Mouse (Mus musculus) ES-E14 (cell line): Measurements from ENCODE around the gene Dnah7c. TPM values are rescaled to one million over a fixed set of nuclear protein-coding genes. Genes with fewer than 3 reads are reported as not detected.
"Not testable (repeated sequence)": the region's sequence is repeated elsewhere in the genome, so short reads cannot be mapped to it uniquely, and the experiment has no call there.

ENCODE experiments used
- DNase-seq: peaks from one replicate; pipeline ENCODE4 v3.0.0-alpha.2; 2013; ENCODE audit warnings: low read depth, low spot score
- H3K27ac ChIP-seq: 2 replicates; pipeline ENCODE4 v1.5.1; 2012; ENCODE audit warnings: low read depth, mild to moderate bottlenecking, low read length, moderate library complexity, mixed read lengths; ENCODE audit not compliant: poor library complexity, insufficient read depth, severe bottlenecking
- H3K36me3 ChIP-seq: 2 replicates; pipeline ENCODE4 v1.6.1; 2012; ENCODE audit warnings: mild to moderate bottlenecking, low read length, moderate library complexity, mixed read lengths; ENCODE audit not compliant: control insufficient read depth, poor library complexity, insufficient read depth, severe bottlenecking
- H3K4me1 ChIP-seq, 2 experiments: fragments of 150-350 bp in 1 of 2; sonication (generic) in 1 of 2; 2 replicates each; pipeline ENCODE4 v1.6.1; 2012; ENCODE audit warnings: low read length in 2 of 2, mild to moderate bottlenecking in 1 of 2, mixed read lengths in 1 of 2; ENCODE audit not compliant: control insufficient read depth in 2 of 2, insufficient read depth in 2 of 2, poor library complexity in 1 of 2
- H3K4me3 ChIP-seq, 2 experiments: fragments of 150-350 bp in 1 of 2; sonication (generic) in 1 of 2; 2 replicates each; pipeline ENCODE4 v1.5.1; 2012; ENCODE audit warnings: low read length in 2 of 2, low read depth in 1 of 2, mild to moderate bottlenecking in 1 of 2, mixed read lengths in 1 of 2; ENCODE audit not compliant: insufficient read depth in 1 of 2, poor library complexity in 1 of 2, severe bottlenecking in 1 of 2
- H3K9ac ChIP-seq: 2 replicates; pipeline ENCODE4 v1.6.1; 2012; ENCODE audit warnings: low read depth, mild to moderate bottlenecking, low read length, mixed read lengths; ENCODE audit not compliant: poor library complexity, insufficient read depth, severe bottlenecking
- H3K9me3 ChIP-seq: fragments of 150-350 bp; sonication (generic); 2 replicates; pipeline ENCODE4 v1.6.1; 2012; ENCODE audit warnings: low read depth, mild to moderate bottlenecking, low read length; ENCODE audit not compliant: control insufficient read depth, insufficient read depth
- HCFC1 ChIP-seq: IDR thresholded peaks from 2 replicates; pipeline ENCODE4 v1.6.1; 2012; ENCODE audit warnings: low read length, inconsistent platforms, borderline replicate concordance; ENCODE audit not compliant: insufficient read depth
- ZNF384 ChIP-seq: IDR thresholded peaks from 2 replicates; pipeline ENCODE4 v1.6.1; 2012; ENCODE audit warnings: low read depth, low read length, inconsistent platforms
- in situ Hi-C, 2 experiments: fragments of 600-800 bp; cut with MboI; formaldehyde crosslinking; loops; one replicate each; pipeline ENCODE4 v1.15.1; 2025; ENCODE audit warnings: low sequenced_read_pairs in 2 of 2, inconsistent platforms in 1 of 2; ENCODE audit not compliant: unreplicated experiment in 2 of 2
- total RNA-seq: library from RNA; depleted of rRNA; stranded (reverse); fragments of 300-350 nt; gene quantifications from 2 replicates; pipeline ENCODE4 v1.2.3, GENCODE M21; 2012

Dnah7c gene
- total RNA-seq, 1 experiment: 0.40 TPM

- H3K4me1 ChIP-seq, H3K4me3 ChIP-seq, H3K36me3 ChIP-seq, in situ Hi-C loops, H3K9ac ChIP-seq, H3K27ac ChIP-seq, H3K9me3 ChIP-seq, DNase-seq: not testable (repeated sequence)
Observed at GRCm38 (mm10) chr1:46734455-46734854, 309.1 kb downstream of the Dnah7c start.

DNA sequence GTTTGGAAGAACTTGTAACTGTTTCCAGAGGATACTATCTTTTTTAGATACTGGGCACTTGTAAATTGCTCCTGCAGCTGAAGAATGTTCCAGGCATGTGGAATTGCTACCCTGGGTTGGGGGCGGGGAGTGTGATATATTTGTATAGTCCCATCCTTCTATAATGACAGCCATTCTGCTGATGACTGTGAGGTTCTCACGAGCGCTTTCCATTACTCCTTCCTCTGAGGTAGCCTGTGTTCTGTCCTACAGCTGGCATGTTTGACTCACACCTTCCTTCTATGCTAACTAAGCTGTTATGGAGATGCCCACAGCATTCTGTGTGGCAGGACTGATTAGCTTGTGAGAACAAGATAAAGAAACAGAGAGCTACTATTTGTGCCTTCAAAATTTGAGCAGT lies 339.2 kb downstream of the Dnah7c start:
- H3K4me1 ChIP-seq, H3K4me3 ChIP-seq, H3K36me3 ChIP-seq, H3K9me3 ChIP-seq, DNase-seq, H3K27ac ChIP-seq, in situ Hi-C loops, H3K9ac ChIP-seq: not testable (repeated sequence)

DNA sequence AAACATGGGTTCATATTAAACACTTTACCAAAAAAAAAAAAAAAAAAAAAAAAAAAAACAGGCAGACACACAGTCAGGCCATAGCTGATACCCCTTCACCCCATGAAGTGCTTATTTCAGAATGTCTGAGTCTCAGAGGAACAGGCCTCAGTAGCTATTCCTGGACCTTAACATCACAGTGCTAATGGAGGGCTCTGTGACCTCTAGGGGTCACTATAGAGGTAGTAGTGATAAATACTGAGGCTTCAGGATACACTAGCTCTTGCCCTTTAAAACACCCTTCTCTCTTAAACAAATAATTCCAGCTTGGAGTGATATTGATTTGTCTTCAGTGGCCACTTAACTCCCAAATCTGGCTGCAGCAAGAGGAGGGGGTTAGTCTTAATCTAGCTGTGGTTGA lies 343.9 kb downstream of the Dnah7c start:
- H3K9me3 ChIP-seq, H3K4me1 ChIP-seq, H3K9ac ChIP-seq, in situ Hi-C loops, H3K27ac ChIP-seq, H3K4me3 ChIP-seq, H3K36me3 ChIP-seq: not testable (repeated sequence)
- DNase-seq: peak; percentile 8

- DNase-seq, H3K27ac ChIP-seq, H3K4me1 ChIP-seq, H3K36me3 ChIP-seq, H3K9ac ChIP-seq, H3K4me3 ChIP-seq, in situ Hi-C loops, H3K9me3 ChIP-seq: not testable (repeated sequence)
Observed at GRCm38 (mm10) chr1:46770077-46770695, 344.8 kb downstream of the Dnah7c start.

DNA sequence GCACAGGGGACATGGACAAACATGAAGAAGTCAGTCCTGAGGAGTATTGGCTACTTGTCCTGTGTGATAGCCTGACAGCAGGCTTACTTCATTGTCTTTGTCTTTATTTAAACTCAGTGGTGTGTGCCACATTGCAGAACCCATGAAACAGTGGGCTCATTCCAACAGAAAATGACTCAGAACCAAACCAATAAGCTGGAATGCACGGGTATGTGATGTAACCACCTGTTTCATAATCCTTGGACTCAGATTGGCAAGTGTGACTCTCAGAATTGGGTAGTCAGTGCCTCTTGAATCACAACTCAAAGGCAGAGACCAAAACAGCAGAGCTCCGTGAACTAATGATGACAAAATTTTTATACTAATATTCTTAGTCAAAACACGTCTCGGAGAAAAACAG lies 356.8 kb downstream of the Dnah7c start:
- in situ Hi-C loops: not testable (repeated sequence)

DNA sequence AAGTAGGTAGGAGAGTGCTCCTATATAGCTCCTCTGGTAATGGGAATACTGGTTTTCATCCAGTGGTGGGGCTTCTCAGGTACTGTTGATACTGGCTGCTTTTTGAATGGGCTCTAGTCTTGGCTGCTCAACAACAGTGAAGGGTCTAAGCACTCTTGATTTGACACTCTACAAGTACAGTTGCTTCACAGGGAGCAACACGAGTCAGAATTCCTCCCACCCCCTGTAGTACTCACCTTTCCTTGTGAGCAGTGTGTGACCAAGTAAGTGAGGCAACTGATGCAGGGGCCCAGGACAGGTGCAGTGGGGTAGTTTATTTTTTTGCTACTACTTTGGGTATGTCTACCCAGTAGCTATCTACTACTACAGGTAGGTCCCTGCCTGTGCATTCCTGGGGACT lies 379.7 kb downstream of the Dnah7c start:
- Histone ChIP-seq H3K4me1 (no peaks in the 10 kb centered on the region), H3K4me3 (no peak overlapping the region), H3K9me3 (no peaks in the 10 kb centered on the region), H3K36me3 (no peaks in the 10 kb centered on the region), H3K9ac (no peak overlapping the region), H3K27ac (no peak overlapping the region)
- TF ChIP-seq HCFC1 (no peak), ZNF384 (no peak)
- DNase-seq: no peak
- in situ Hi-C loops: no loop called here

More for the DNA sequence above, 356.8 kb downstream of the Dnah7c start:
- H3K36me3 ChIP-seq, H3K9ac ChIP-seq, H3K4me3 ChIP-seq, H3K4me1 ChIP-seq, H3K27ac ChIP-seq, H3K9me3 ChIP-seq, DNase-seq: not testable (repeated sequence)

DNA sequence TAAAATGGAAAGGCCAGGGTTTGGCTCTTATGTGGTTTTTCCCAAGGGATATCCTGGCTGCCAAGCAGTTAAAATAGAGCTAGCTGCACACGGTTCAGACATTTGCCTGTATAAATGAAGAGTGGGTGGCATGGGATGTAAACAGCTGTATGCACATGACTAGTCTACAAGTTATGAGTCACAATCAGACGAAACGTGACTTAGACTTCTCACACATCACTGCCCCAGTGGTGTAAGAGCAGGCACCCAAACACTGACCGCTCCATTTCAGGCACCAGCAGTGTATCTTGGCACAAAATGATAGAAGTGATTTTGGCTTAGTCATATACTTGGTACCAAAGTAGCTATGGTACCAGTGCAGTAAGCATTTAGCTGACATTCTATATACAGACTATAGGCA lies 383.2 kb downstream of the Dnah7c start:
- DNase-seq, H3K36me3 ChIP-seq, H3K9ac ChIP-seq, H3K27ac ChIP-seq, H3K9me3 ChIP-seq, H3K4me3 ChIP-seq, in situ Hi-C loops, H3K4me1 ChIP-seq: not testable (repeated sequence)
